Mouse (Mus musculus): ENCODE measurements around the gene Tgif1. TPM values are rescaled to one million over a fixed set of nuclear protein-coding genes. Genes with fewer than 3 reads are reported as not detected.

Gene Tgif1
- polyA plus RNA-seq, 1 experiment, result 45.2 TPM

GRCm38 (mm10) chr17:70881194-70881593 is 27.8 kb upstream of the Tgif1 start:
- Histone ChIP-seq H3K4me1 (replicated peaks; ENCODE audit: control insufficient read depth, insufficient read depth, low read length) (0 out of 2 replicates have a peak, but pooled peaks cover 4% of the 10 kb centered on the region), H3K4me3 (ENCODE audit: control insufficient read depth, insufficient read depth, low read length) (no peak overlapping the region), H3K27ac (ENCODE audit: control insufficient read depth, insufficient read depth, low read length) (no peak overlapping the region), H3K27me3 (ENCODE audit: control insufficient read depth, insufficient read depth, low read length) (no peaks in the 10 kb centered on the region), H3K36me3 (ENCODE audit: control insufficient read depth, insufficient read depth, low read length) (no peaks in the 10 kb centered on the region)
- no peak for DNase-seq
- 95% methylated on average over 7 of the region's 7 CpGs for WGBS
- TF ChIP-seq CTCF (IDR thresholded peaks at IDR 0.05; ENCODE audit: borderline replicate concordance, control insufficient read depth, extremely low read depth, insufficient read depth, low read length, poor library complexity), result no peak
- no peak for TF ChIP-seq POLR2A (IDR thresholded peaks at IDR 0.05; ENCODE audit: control insufficient read depth, extremely low read depth, insufficient read depth, low read length, poor library complexity)

DNA sequence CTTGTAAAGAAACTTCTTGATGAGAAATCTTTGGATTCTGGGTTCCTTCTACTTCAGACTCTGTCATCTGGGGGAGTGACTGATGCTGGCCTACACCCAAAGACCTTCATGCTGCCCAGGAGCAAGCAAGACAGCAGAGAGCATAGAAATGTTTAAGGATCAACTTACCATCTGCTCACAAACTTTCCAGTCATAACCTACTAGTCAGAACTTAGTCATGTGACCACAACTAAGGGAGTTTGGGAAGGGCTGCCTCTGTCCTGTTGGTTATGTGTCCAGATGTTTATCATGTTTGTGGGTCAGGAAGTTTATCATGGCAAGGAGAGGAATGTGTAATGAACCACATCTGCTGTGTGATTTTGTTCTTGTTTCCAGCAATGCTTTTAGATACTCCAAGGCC is 24.9 kb upstream of the Tgif1 start:
- TF ChIP-seq CTCF (IDR thresholded peaks at IDR 0.05; ENCODE audit: borderline replicate concordance, control insufficient read depth, extremely low read depth, insufficient read depth, low read length, poor library complexity) (no peak), POLR2A (IDR thresholded peaks at IDR 0.05; ENCODE audit: control insufficient read depth, extremely low read depth, insufficient read depth, low read length, poor library complexity) (no peak)
- Histone ChIP-seq H3K36me3 (ENCODE audit: control insufficient read depth, insufficient read depth, low read length) (no peaks in the 10 kb centered on the region), H3K27me3 (ENCODE audit: control insufficient read depth, insufficient read depth, low read length) (no peaks in the 10 kb centered on the region), H3K27ac (ENCODE audit: control insufficient read depth, insufficient read depth, low read length) (no peak overlapping the region), H3K4me1 (replicated peaks; ENCODE audit: control insufficient read depth, insufficient read depth, low read length) (0 out of 2 replicates have a peak, but pooled peaks cover 3% of the 10 kb centered on the region), H3K4me3 (ENCODE audit: control insufficient read depth, insufficient read depth, low read length) (no peak overlapping the region)
- DNase-seq, result no peak

GRCm38 (mm10) chr17:70873778-70874124 is 20.4 kb upstream of the Tgif1 start:
- Histone ChIP-seq H3K36me3 (ENCODE audit: control insufficient read depth, insufficient read depth, low read length) (no peaks in the 10 kb centered on the region), H3K4me3 (ENCODE audit: control insufficient read depth, insufficient read depth, low read length) (no peak overlapping the region), H3K27ac (ENCODE audit: control insufficient read depth, insufficient read depth, low read length) (no peak overlapping the region), H3K4me1 (replicated peaks; ENCODE audit: control insufficient read depth, insufficient read depth, low read length) (no peaks in the 10 kb centered on the region), H3K27me3 (ENCODE audit: control insufficient read depth, insufficient read depth, low read length) (no peaks in the 10 kb centered on the region)
- no peak for DNase-seq
- TF ChIP-seq POLR2A (IDR thresholded peaks at IDR 0.05; ENCODE audit: control insufficient read depth, extremely low read depth, insufficient read depth, low read length, poor library complexity) (no peak), CTCF (IDR thresholded peaks at IDR 0.05; ENCODE audit: borderline replicate concordance, control insufficient read depth, extremely low read depth, insufficient read depth, low read length, poor library complexity) (no peak)
- WGBS, result 83% methylated on average over 7 of the region's 7 CpGs

- DNase-seq, result no peak
- 86% methylated on average over 21 of the region's 21 CpGs for WGBS
- Histone ChIP-seq H3K27ac (ENCODE audit: control insufficient read depth, insufficient read depth, low read length) (no peak overlapping the region), H3K4me1 (replicated peaks; ENCODE audit: control insufficient read depth, insufficient read depth, low read length) (no peaks in the 10 kb centered on the region), H3K27me3 (ENCODE audit: control insufficient read depth, insufficient read depth, low read length) (no peaks in the 10 kb centered on the region), H3K4me3 (ENCODE audit: control insufficient read depth, insufficient read depth, low read length) (no peak overlapping the region), H3K36me3 (ENCODE audit: control insufficient read depth, insufficient read depth, low read length) (no peaks in the 10 kb centered on the region)
- no peak for TF ChIP-seq CTCF (IDR thresholded peaks at IDR 0.05; ENCODE audit: borderline replicate concordance, control insufficient read depth, extremely low read depth, insufficient read depth, low read length, poor library complexity)
- no peak for TF ChIP-seq POLR2A (IDR thresholded peaks at IDR 0.05; ENCODE audit: control insufficient read depth, extremely low read depth, insufficient read depth, low read length, poor library complexity)
Observed at GRCm38 (mm10) chr17:70872936-70873777, 19.8 kb upstream of the Tgif1 start.

GRCm38 (mm10) chr17:70872094-70872929 is 19.0 kb upstream of the Tgif1 start:
- WGBS, result 79% methylated on average over 14 of the region's 14 CpGs
- Histone ChIP-seq H3K36me3 (ENCODE audit: control insufficient read depth, insufficient read depth, low read length) (no peaks in the 10 kb centered on the region), H3K4me1 (replicated peaks; ENCODE audit: control insufficient read depth, insufficient read depth, low read length) (no peaks in the 10 kb centered on the region), H3K27me3 (ENCODE audit: control insufficient read depth, insufficient read depth, low read length) (no peaks in the 10 kb centered on the region), H3K4me3 (ENCODE audit: control insufficient read depth, insufficient read depth, low read length) (no peak overlapping the region), H3K27ac (ENCODE audit: control insufficient read depth, insufficient read depth, low read length) (no peak overlapping the region)
- DNase-seq, result no peak
- TF ChIP-seq POLR2A (IDR thresholded peaks at IDR 0.05; ENCODE audit: control insufficient read depth, extremely low read depth, insufficient read depth, low read length, poor library complexity), result no peak
- TF ChIP-seq CTCF (IDR thresholded peaks at IDR 0.05; ENCODE audit: borderline replicate concordance, control insufficient read depth, extremely low read depth, insufficient read depth, low read length, poor library complexity), result no peak

DNA sequence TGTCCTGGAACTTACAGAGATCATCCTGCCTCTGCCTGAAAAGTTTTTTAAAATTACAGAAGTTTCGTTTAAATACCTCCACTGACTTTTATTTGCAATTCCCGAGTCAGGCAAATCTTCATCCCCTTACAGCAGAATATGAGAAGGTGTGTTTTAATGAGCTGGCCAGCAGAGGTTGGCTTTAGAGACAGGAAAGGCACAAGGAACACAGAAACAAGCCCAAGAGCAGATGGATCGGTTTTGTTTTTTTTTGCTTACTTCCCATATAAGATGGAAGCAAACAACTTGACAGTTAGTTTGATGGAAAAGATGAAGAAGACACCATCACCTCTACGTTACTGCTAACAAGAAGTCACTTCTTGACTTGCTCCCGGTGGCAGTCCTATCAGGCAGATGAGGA is 18.3 kb upstream of the Tgif1 start:
- no peak for DNase-seq
- Histone ChIP-seq H3K4me1 (replicated peaks; ENCODE audit: control insufficient read depth, insufficient read depth, low read length) (no peaks in the 10 kb centered on the region), H3K27ac (ENCODE audit: control insufficient read depth, insufficient read depth, low read length) (no peak overlapping the region), H3K36me3 (ENCODE audit: control insufficient read depth, insufficient read depth, low read length) (no peaks in the 10 kb centered on the region), H3K4me3 (ENCODE audit: control insufficient read depth, insufficient read depth, low read length) (no peak overlapping the region), H3K27me3 (ENCODE audit: control insufficient read depth, insufficient read depth, low read length) (no peaks in the 10 kb centered on the region)
- WGBS, result 90% methylated on average over 5 of the region's 5 CpGs
- no peak for TF ChIP-seq CTCF (IDR thresholded peaks at IDR 0.05; ENCODE audit: borderline replicate concordance, control insufficient read depth, extremely low read depth, insufficient read depth, low read length, poor library complexity)
- TF ChIP-seq POLR2A (IDR thresholded peaks at IDR 0.05; ENCODE audit: control insufficient read depth, extremely low read depth, insufficient read depth, low read length, poor library complexity), result no peak
